Mouse (Mus musculus) frontal cortex, postnatal 25 days (tissue): ENCODE results near the gene Eddm3b.

Experiments
- DNase-seq, 2 experiments: peaks; one replicate each; pipeline ENCODE4 v3.0.0; 2022; ENCODE audit warnings: low spot score in 2 of 2

The Eddm3b gene

GRCm38 (mm10) chr14:51113916-51114560 is at the start of gene Eddm3b:
Gene Eddm3b (plus strand): TSS chr14:51114426.
- no peak for DNase-seq

- DNase-seq: no peak
Measured at GRCm38 (mm10) chr14:51068956-51069355, 45.3 kb upstream of the Eddm3b start.

GRCm38 (mm10) chr14:51069617-51070016 is 44.6 kb upstream of the Eddm3b start:
- DNase-seq: no peak

- no peak for DNase-seq
Measured at GRCm38 (mm10) chr14:51074335-51074734, 39.9 kb upstream of the Eddm3b start, which contains the start of gene Olfr750. Gene Olfr750 (minus strand): TSS chr14:51074435.

- no peak for DNase-seq
Measured at GRCm38 (mm10) chr14:51079180-51079579, 35.0 kb upstream of the Eddm3b start.

- no peak for DNase-seq
Measured at GRCm38 (mm10) chr14:51081035-51081434, 33.2 kb upstream of the Eddm3b start.

- DNase-seq: peak; percentile 50 to 52
Measured at GRCm38 (mm10) chr14:51082599-51083581, 31.3 kb upstream of the Eddm3b start.

- no peak for DNase-seq
Measured at GRCm38 (mm10) chr14:51083805-51084204, 30.4 kb upstream of the Eddm3b start.

- DNase-seq: no peak
Measured at GRCm38 (mm10) chr14:51085086-51085485, 29.1 kb upstream of the Eddm3b start.

- DNase-seq: no peak
Measured at GRCm38 (mm10) chr14:51085911-51086310, 28.3 kb upstream of the Eddm3b start.

GRCm38 (mm10) chr14:51087762-51088161 is 26.5 kb upstream of the Eddm3b start:
- DNase-seq: no peak

GRCm38 (mm10) chr14:51088166-51088969 is 25.9 kb upstream of the Eddm3b start:
- peak; percentile 82 to 92 for DNase-seq

GRCm38 (mm10) chr14:51088970-51089673 is 25.1 kb upstream of the Eddm3b start:
- DNase-seq: peak; percentile 99

GRCm38 (mm10) chr14:51089674-51090076 is 24.6 kb upstream of the Eddm3b start:
- no peak for DNase-seq

- peak; percentile 83 to 87 for DNase-seq
Measured at GRCm38 (mm10) chr14:51090077-51090781, 24.0 kb upstream of the Eddm3b start.

- no peak for DNase-seq
Measured at GRCm38 (mm10) chr14:51090921-51091900, 23.0 kb upstream of the Eddm3b start, which contains the start of the genes Rnase4 and Ang. Gene Rnase4 (plus strand): TSS chr14:51091077. Gene Ang (plus strand): TSS chr14:51091150.

- no peak for DNase-seq
Measured at GRCm38 (mm10) chr14:51092073-51092620, 22.1 kb upstream of the Eddm3b start.

- no peak for DNase-seq
Measured at GRCm38 (mm10) chr14:51093496-51093895, 20.7 kb upstream of the Eddm3b start.
